Mouse (Mus musculus): Measurements from ENCODE around the gene Evpl. TPM values are rescaled to one million over a fixed set of nuclear protein-coding genes. Genes with fewer than 3 reads are reported as not detected.

Gene Evpl
- polyA plus RNA-seq, 1 experiment from 2014 or later = 0.76 TPM

- Histone ChIP-seq H3K36me3 (peaks cover 81% of the 10 kb centered on the region), H3K4me2 (replicated peaks) (no peak overlapping the region), H3K4me1 (no peaks in the 10 kb centered on the region), H3K27me3 (replicated peaks) (no peaks in the 10 kb centered on the region), H3K4me3 (no peak overlapping the region), H3K9ac (no peak overlapping the region), H3K27ac (no peak overlapping the region), H3K9me3 (no peaks in the 10 kb centered on the region)
- 91% methylated on average over 20 of the region's 20 CpGs for WGBS
- ATAC-seq (ENCODE audit: low FRiP score, low read depth) = no peak
Observed at GRCm38 (mm10) chr11:116178411-116179121, 59.3 kb downstream of the Evpl start.

DNA sequence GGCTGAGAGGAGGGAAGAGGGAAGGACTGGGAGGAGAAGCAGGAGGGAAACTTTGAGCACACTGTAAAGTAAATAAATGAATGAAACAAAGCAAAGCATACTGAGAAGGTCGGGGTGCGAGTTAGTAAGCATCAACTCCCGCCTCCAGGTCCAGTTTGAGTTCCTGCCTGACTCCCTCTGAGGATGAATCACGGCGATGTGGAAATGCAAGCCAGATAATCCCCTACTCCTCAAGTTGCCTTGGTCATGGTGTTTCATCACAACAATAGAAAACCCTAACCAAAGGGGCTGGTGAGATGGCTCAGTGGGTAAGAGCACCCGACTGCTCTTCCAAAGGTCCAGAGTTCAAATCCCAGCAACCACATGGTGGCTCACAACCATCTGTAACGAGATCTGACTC is 61.9 kb downstream of the Evpl start:
- Histone ChIP-seq H3K27ac (no peak overlapping the region), H3K4me3 (no peak overlapping the region), H3K27me3 (replicated peaks) (no peaks in the 10 kb centered on the region), H3K9ac (no peak overlapping the region), H3K4me1 (no peaks in the 10 kb centered on the region), H3K9me3 (no peaks in the 10 kb centered on the region), H3K36me3 (peaks cover 80% of the 10 kb centered on the region), H3K4me2 (replicated peaks) (no peak overlapping the region)
- ATAC-seq (ENCODE audit: low FRiP score, low read depth) = no peak
- 88% methylated on average over 7 of the region's 7 CpGs for WGBS

GRCm38 (mm10) chr11:116174775-116175448 is 63.0 kb downstream of the Evpl start:
- Histone ChIP-seq H3K4me1 (no peaks in the 10 kb centered on the region), H3K4me3 (no peak overlapping the region), H3K27ac (no peak overlapping the region), H3K4me2 (replicated peaks) (no peak overlapping the region), H3K27me3 (replicated peaks) (no peaks in the 10 kb centered on the region), H3K9ac (no peak overlapping the region), H3K9me3 (no peaks in the 10 kb centered on the region), H3K36me3 (peaks cover 75% of the 10 kb centered on the region)
- no peak for ATAC-seq (ENCODE audit: low FRiP score, low read depth)
- 92% methylated on average over 22 of the region's 22 CpGs for WGBS

DNA sequence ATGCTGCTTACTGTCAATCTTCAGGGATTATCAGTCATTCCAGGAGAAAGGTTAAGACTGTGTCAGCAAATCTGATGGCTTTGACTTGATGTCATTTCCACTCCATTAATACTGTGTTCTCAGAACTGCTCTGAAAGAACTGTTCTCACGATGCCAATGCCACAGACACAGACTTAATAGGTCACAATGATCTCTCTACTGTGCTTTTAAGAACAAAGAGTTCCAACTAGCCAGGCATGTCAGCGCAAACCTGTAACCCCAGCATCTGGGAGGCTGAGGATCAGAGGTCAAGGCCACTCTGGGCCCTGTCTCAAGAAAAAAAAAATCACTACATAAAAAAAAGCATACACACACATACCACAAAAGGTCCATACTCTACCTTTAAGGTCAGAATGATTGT is 65.9 kb downstream of the Evpl start:
- H3K9me3 ChIP-seq = no peaks in the 10 kb centered on the region
- H3K9ac ChIP-seq = no peak overlapping the region
- H3K4me3 ChIP-seq = no peak overlapping the region
- H3K4me1 ChIP-seq = peaks cover 3% of the 10 kb centered on the region; the same call in 1 of the 2 replicates
- no peak overlapping the region for H3K4me2 ChIP-seq (replicated peaks)
- no peak for ATAC-seq (ENCODE audit: low FRiP score, low read depth)
- H3K27me3 ChIP-seq (replicated peaks) = no peaks in the 10 kb centered on the region
- 92% methylated on average over 2 of the region's 2 CpGs for WGBS
- peaks cover 51% of the 10 kb centered on the region for H3K36me3 ChIP-seq
- H3K27ac ChIP-seq = no peak overlapping the region

Other genes starting within 250 kb of the Evpl start
- 100 and 109 TPM in 2 replicates for gene Galk1, start 225.4 kb downstream of the Evpl start, polyA plus RNA-seq (2016; fragmentation: Nextera tagmentation; extraction: Ambion mirVana)
- 2,060 and 2,115 TPM in 2 replicates for gene H3f3b, start 210.1 kb downstream of the Evpl start, polyA plus RNA-seq (2016; fragmentation: Nextera tagmentation; extraction: Ambion mirVana)
- 47.9 and 48.6 TPM in 2 replicates for gene Unk, start 207.8 kb downstream of the Evpl start, polyA plus RNA-seq (2016; fragmentation: Nextera tagmentation; extraction: Ambion mirVana)
- gene Unc13d, start 160.1 kb downstream of the Evpl start, polyA plus RNA-seq (2016; fragmentation: Nextera tagmentation; extraction: Ambion mirVana) = 1.3 and 1.7 TPM in 2 replicates
- gene Wbp2, start 151.1 kb downstream of the Evpl start, polyA plus RNA-seq (2016; fragmentation: Nextera tagmentation; extraction: Ambion mirVana) = 97.0 and 110 TPM in 2 replicates
- 3.7 and 5.0 TPM in 2 replicates for gene Trim47, start 110.9 kb downstream of the Evpl start, polyA plus RNA-seq (2016; fragmentation: Nextera tagmentation; extraction: Ambion mirVana)
- gene Trim65, start 106.9 kb downstream of the Evpl start, polyA plus RNA-seq (2016; fragmentation: Nextera tagmentation; extraction: Ambion mirVana) = 2.0 and 2.1 TPM in 2 replicates
- 83.7 and 85.5 TPM in 2 replicates for gene Mrpl38, start 99.2 kb downstream of the Evpl start, polyA plus RNA-seq (2016; fragmentation: Nextera tagmentation; extraction: Ambion mirVana)
- 63.2 and 67.0 TPM in 2 replicates for gene Fbf1, start 69.9 kb downstream of the Evpl start, polyA plus RNA-seq (2016; fragmentation: Nextera tagmentation; extraction: Ambion mirVana)
- gene Ten1, start 39.2 kb downstream of the Evpl start, polyA plus RNA-seq (2016; fragmentation: Nextera tagmentation; extraction: Ambion mirVana) = 67.6 and 68.9 TPM in 2 replicates
- 42.2 and 44.0 TPM in 2 replicates for gene Acox1, start 39.0 kb downstream of the Evpl start, polyA plus RNA-seq (2016; fragmentation: Nextera tagmentation; extraction: Ambion mirVana)
- gene Srp68, start 36.1 kb upstream of the Evpl start, polyA plus RNA-seq (2016; fragmentation: Nextera tagmentation; extraction: Ambion mirVana) = 85.3 and 88.4 TPM in 2 replicates
- 1.4 and 2.0 TPM in 2 replicates for gene Galr2, start 42.9 kb upstream of the Evpl start, polyA plus RNA-seq (2016; fragmentation: Nextera tagmentation; extraction: Ambion mirVana)
- 75.5 and 89.3 TPM in 2 replicates for gene Exoc7, start 69.2 kb upstream of the Evpl start, polyA plus RNA-seq (2016; fragmentation: Nextera tagmentation; extraction: Ambion mirVana)
- 7.1 and 7.3 TPM in 2 replicates for gene Foxj1, start 97.3 kb upstream of the Evpl start, polyA plus RNA-seq (2016; fragmentation: Nextera tagmentation; extraction: Ambion mirVana)
- 54.3 and 62.8 TPM in 2 replicates for gene Rnf157, start 175.0 kb upstream of the Evpl start, polyA plus RNA-seq (2016; fragmentation: Nextera tagmentation; extraction: Ambion mirVana)
- gene Ubald2, start 196.0 kb upstream of the Evpl start, polyA plus RNA-seq (2016; fragmentation: Nextera tagmentation; extraction: Ambion mirVana) = 53.8 and 72.3 TPM in 2 replicates
- gene Qrich2, start 228.2 kb upstream of the Evpl start, polyA plus RNA-seq (2016; fragmentation: Nextera tagmentation; extraction: Ambion mirVana) = not detected in 2 replicates

Measured in neural tube, embryonic 12.5 days (tissue).